Mouse (Mus musculus) MEL (cell line): ENCODE measurements around the gene Rcc1l.

Source experiments
- CTCF ChIP-seq, 3 experiments: IDR thresholded peaks in 2 of 3; conservative IDR thresholded peaks in 1 of 3; 2 replicates each; pipeline ENCODE4 v1.5.1; 2011 to 2012; ENCODE audit warnings: low read length in 3 of 3, low read depth in 2 of 3, mild to moderate bottlenecking in 2 of 3, improper control_type of control experiment in 1 of 3, inconsistent platforms in 1 of 3, mixed read lengths in 1 of 3, moderate library complexity in 1 of 3; ENCODE audit not compliant: control insufficient read depth in 1 of 3, insufficient read depth in 1 of 3, poor library complexity in 1 of 3, severe bottlenecking in 1 of 3
- EP300 ChIP-seq, 2 experiments: IDR thresholded peaks; 2 replicates each; pipeline ENCODE4 v1.6.1; 2011; ENCODE audit warnings: improper control_type of control experiment in 2 of 2, low read length in 2 of 2, low read depth in 1 of 2, mild to moderate bottlenecking in 1 of 2
- GATA1 ChIP-seq: IDR thresholded peaks from 2 replicates; pipeline ENCODE4 v1.6.1; 2011; ENCODE audit warnings: low read depth, low read length, improper control_type of control experiment
- MAFK ChIP-seq: IDR thresholded peaks from 2 replicates; pipeline ENCODE4 v1.6.1; 2011; ENCODE audit warnings: low read depth, mild to moderate bottlenecking, low read length, improper control_type of control experiment, borderline replicate concordance
- MAZ ChIP-seq: IDR thresholded peaks from 2 replicates; pipeline ENCODE4 v1.6.1; 2012; ENCODE audit warnings: low read depth, mild to moderate bottlenecking, inconsistent platforms, low read length, improper control_type of control experiment
- POLR2A ChIP-seq, 2 experiments: IDR thresholded peaks; 2 replicates each; pipeline ENCODE4 v1.6.1; 2011 to 2012; ENCODE audit warnings: low read length in 2 of 2, mild to moderate bottlenecking in 2 of 2, control low read depth in 1 of 2, improper control_type of control experiment in 1 of 2, low read depth in 1 of 2, moderate library complexity in 1 of 2; ENCODE audit not compliant: control insufficient read depth in 1 of 2, insufficient read depth in 1 of 2, poor library complexity in 1 of 2

DNA sequence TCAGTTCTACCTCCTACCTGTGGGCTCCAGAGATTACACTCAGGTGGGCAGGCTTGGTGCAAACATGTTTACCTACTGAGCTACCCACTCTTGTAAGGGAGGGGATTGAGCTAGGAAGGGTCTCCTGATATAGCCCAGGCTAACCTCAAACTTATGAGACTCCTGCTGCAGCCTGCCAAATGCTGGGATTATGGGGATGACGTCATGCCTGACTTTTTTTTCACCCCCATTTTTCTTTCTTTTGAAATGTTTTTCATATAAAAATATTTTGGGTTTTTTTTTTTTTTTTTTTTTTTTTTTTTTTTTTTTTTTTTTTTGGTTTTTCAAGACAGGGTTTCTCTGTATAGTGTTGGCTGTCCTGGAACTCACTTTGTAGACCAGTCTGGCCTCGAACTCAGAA is 50.3 kb downstream of the Rcc1l start:
- TF ChIP-seq POLR2A (IDR thresholded peaks at IDR 0.05; ENCODE audit: control insufficient read depth in 1 of 2, insufficient read depth in 1 of 2, low read depth in 1 of 2, low read length in 2 of 2, poor library complexity in 1 of 2) (no peak), MAFK (no peak), EP300 (IDR thresholded peaks at IDR 0.05; ENCODE audit: low read depth in 1 of 2, low read length in 2 of 2) (no peak), CTCF (IDR thresholded peaks at IDR 0.05 in 2 of 3, conservative IDR thresholded peaks at IDR 0.05 in 1 of 3; ENCODE audit: control insufficient read depth in 1 of 3, insufficient read depth in 1 of 3, low read depth in 2 of 3, low read length in 3 of 3, poor library complexity in 1 of 3, severe bottlenecking in 1 of 3) (no peak), GATA1 (no peak), MAZ (no peak)
